12 mouse cellular contexts compared by ENCODE assay signal in genomic region chr7:101472598-101473558, GRCm38 (mm10). TPM values are rescaled to one million over a fixed set of nuclear protein-coding genes. Genes with fewer than 3 reads are reported as not detected.
DNase-seq lines count a peak whose midpoint lies in the region; ATAC-seq and TF ChIP-seq lines count a peak whose summit lies in the region.
"Had no signal": no experiment of that assay in that cellular context is flagged by ENCODE, and none has a peak within 500 bp of the region (broad histone marks: within the 10 kb centered on the region; RNA-seq: fewer than 3 reads in every experiment).

No protein-coding gene starts in this region.

- H3K4me1 ChIP-seq in brown adipose tissue, adult 24 weeks (ENCODE audit: control insufficient read depth, insufficient read depth, insufficient read length, low read length): peaks cover 56% of the 10 kb centered on the region
- peaks cover 36% of the 10 kb centered on the region for H3K4me1 ChIP-seq in heart, postnatal 0 days (ENCODE audit: control insufficient read depth, insufficient read depth)
- H3K4me1 ChIP-seq in cerebellum, adult 2 months (ENCODE audit: control insufficient read depth, insufficient read depth, low read length): peaks cover 13% of the 10 kb centered on the region

- H3K27me3 ChIP-seq in heart, postnatal 0 days (ENCODE audit: control insufficient read depth, insufficient read depth, low read length): no peaks in the 10 kb centered on the region
- H3K27me3 ChIP-seq in cerebellum, adult 2 months (ENCODE audit: control insufficient read depth, insufficient read depth, low read length): no peaks in the 10 kb centered on the region
- H3K27me3 ChIP-seq: limb, embryonic 12.5 days had no signal

- peak; percentile 49 for DNase-seq in kidney, postnatal 14 days
- DNase-seq in kidney, adult 18-20 months: no peak
- peak; percentile 58 for DNase-seq in 3T3-L1 (ENCODE audit: low read depth, low spot score)
- peak; percentile 55 for DNase-seq in heart, postnatal 0 days (ENCODE audit: low spot score)
- no peak for DNase-seq in cerebellum, adult 9-11 months
- no peak for DNase-seq in cerebellum, adult 2 months
- DNase-seq in urinary bladder, postnatal 25 days (ENCODE audit: low spot score): no peak
- DNase-seq: cerebellum, adult 11-12 months; thymus, postnatal 36 days had no signal

- H3K9me3 ChIP-seq in heart, postnatal 0 days (replicated peaks; ENCODE audit: control insufficient read depth, low read length): no peaks in the 10 kb centered on the region
- H3K9me3 ChIP-seq: limb, embryonic 12.5 days had no signal

- no peak for TF ChIP-seq EP300 in heart, postnatal 0 days (IDR thresholded peaks at IDR 0.05; ENCODE audit: low read depth)

- H3K4me3 ChIP-seq in brown adipose tissue, adult 24 weeks (ENCODE audit: insufficient read depth, low read depth, low read length): no peak overlapping the region
- no peak overlapping the region for H3K4me3 ChIP-seq in heart, postnatal 0 days (ENCODE audit: low read depth, low read length)
- H3K4me3 ChIP-seq in cerebellum, adult 2 months (replicated peaks; ENCODE audit: insufficient read depth, low read depth, low read length): no peak overlapping the region
- H3K4me3 ChIP-seq: limb, embryonic 12.5 days had no signal

- H3K4me2 ChIP-seq in heart, postnatal 0 days (ENCODE audit: low read depth, low read length): peak overlapping the region; percentile 29; the same call in 1 of the 2 replicates
- H3K4me2 ChIP-seq: limb, embryonic 12.5 days had no signal

- peak; percentile 54 for ATAC-seq in heart, postnatal 0 days (ENCODE audit: insufficient read depth, low read depth)

- 21% methylated on average over 10 of the region's 10 CpGs for WGBS in heart, postnatal 0 days
- WGBS in cerebellum, adult 2 months: 51% methylated on average over 10 of the region's 10 CpGs

- no peak for TF ChIP-seq POLR2A in cerebellum, adult 2 months (IDR thresholded peaks at IDR 0.05; ENCODE audit: borderline replicate concordance, insufficient read depth, low read length)

- TF ChIP-seq CTCF in heart, postnatal 0 days (IDR thresholded peaks at IDR 0.05; ENCODE audit: low read depth): no peak
- TF ChIP-seq CTCF in cerebellum, adult 2 months (IDR thresholded peaks at IDR 0.05; ENCODE audit: borderline replicate concordance, insufficient read depth, low read depth, low read length): no peak

- H3K9ac ChIP-seq in heart, postnatal 0 days (replicated peaks; ENCODE audit: low read depth, low read length): no peak overlapping the region
- H3K9ac ChIP-seq: limb, embryonic 12.5 days had no signal

- peak overlapping the region; percentile 64 for H3K27ac ChIP-seq in brown adipose tissue, adult 24 weeks (replicated peaks; ENCODE audit: low read depth, low read length)
- peak overlapping the region; percentile 68 for H3K27ac ChIP-seq in heart, postnatal 0 days (ENCODE audit: low read depth)
- no peak overlapping the region for H3K27ac ChIP-seq in cerebellum, adult 2 months (ENCODE audit: insufficient read depth, low read length)
- H3K27ac ChIP-seq: kidney, postnatal 0 days; limb, embryonic 12.5 days had no signal

- H3K36me3 ChIP-seq in heart, postnatal 0 days (replicated peaks; ENCODE audit: control insufficient read depth, insufficient read depth, low read length): no peaks in the 10 kb centered on the region
- H3K36me3 ChIP-seq: limb, embryonic 12.5 days had no signal

RNA-seq across cellular contexts. Expression of gene Pde2a, which starts 51.4 kb away (rescaled TPM):
- 2.6 and 12.2 TPM in 2 replicates for polyA plus RNA-seq in brown adipose tissue, adult 24 weeks (2012; ENCODE audit: insufficient read depth, insufficient read length, missing spikeins)
- total RNA-seq in heart, postnatal 0 days (2014; rRNA removed; ENCODE audit: low replicate concordance): 4.7 and 35.2 TPM in 2 replicates
- 19.3 and 22.1 TPM in 2 replicates for polyA plus RNA-seq in heart, postnatal 0 days (2015; fragmentation: Nextera tagmentation; extraction: Ambion mirVana)
- 26.6 and 29.6 TPM in 2 replicates for polyA plus RNA-seq in cerebellum, adult 2 months (2012; rRNA removed)

Comparison
In these comparisons a context has a peak if more than half of its experiments do, and no peak if none do; other contexts are left out.
1. DNase-seq: peak in kidney, postnatal 14 days (single experiment), 3T3-L1 (single experiment) and heart, postnatal 0 days (single experiment); none in kidney, adult 18-20 months (single experiment), cerebellum, adult 9-11 months (single experiment), cerebellum, adult 2 months (0 of 2) and urinary bladder, postnatal 25 days (single experiment).